Mouse (Mus musculus) embryonic facial prominence, embryonic 15.5 days (tissue): ENCODE measurements at regions not wholly inside any gene's neighbourhood (a gene's known extent, or its start where the extent isn't known, plus 50 kb on each side); places are given as distances from the start of the nearest gene placed in this dataset.
"Not testable (repeated sequence)": the region's sequence is repeated elsewhere in the genome, so short reads cannot be mapped to it uniquely, and the experiment has no call there.

Experiments
- ATAC-seq: fragments of 200-750 bp; cut with Nextera tagmentation; 2 replicates; pipeline ENCODE4 v1.8.0; 2017; ENCODE audit warnings: low read depth, moderate TSS enrichment; ENCODE audit not compliant: insufficient number of reproducible peaks, low FRiP score, low TSS enrichment
- H3K27ac ChIP-seq: fragments of 300-500 bp; sonication (generic); replicated peaks from 2 replicates; pipeline ENCODE4 v1.5.1; 2015; ENCODE audit warnings: mild to moderate bottlenecking, inconsistent platforms
- H3K27me3 ChIP-seq: fragments of 300-500 bp; sonication (generic); 2 replicates; pipeline ENCODE4 v1.6.1; 2015; ENCODE audit warnings: inconsistent platforms
- H3K36me3 ChIP-seq: fragments of 300-500 bp; sonication (generic); 2 replicates; pipeline ENCODE4 v1.6.1; 2015; ENCODE audit warnings: mild to moderate bottlenecking, inconsistent platforms
- H3K4me1 ChIP-seq: fragments of 300-500 bp; sonication (generic); 2 replicates; pipeline ENCODE4 v1.6.1; 2015; ENCODE audit warnings: inconsistent platforms
- H3K4me2 ChIP-seq: fragments of 300-500 bp; sonication (generic); replicated peaks from 2 replicates; pipeline ENCODE4 v1.6.1; 2015; ENCODE audit warnings: mild to moderate bottlenecking, inconsistent platforms
- H3K4me3 ChIP-seq: fragments of 300-500 bp; sonication (generic); replicated peaks from 2 replicates; pipeline ENCODE4 v1.5.1; 2015; ENCODE audit warnings: mild to moderate bottlenecking, inconsistent platforms
- H3K9ac ChIP-seq: fragments of 300-500 bp; sonication (generic); 2 replicates; pipeline ENCODE4 v1.6.1; 2015; ENCODE audit warnings: inconsistent platforms
- H3K9me3 ChIP-seq: fragments of 300-500 bp; sonication (generic); replicated peaks from 2 replicates; pipeline ENCODE4 v1.6.1; 2016; ENCODE audit warnings: inconsistent platforms
- WGBS: fragments of 180-500 bp; shearing (Covaris S2); methylation state at CpG from one replicate; pipeline ENCODE4 v1.1.7; 2015; 5-methylcytosine and 5-hydroxymethylcytosine counted together

DNA sequence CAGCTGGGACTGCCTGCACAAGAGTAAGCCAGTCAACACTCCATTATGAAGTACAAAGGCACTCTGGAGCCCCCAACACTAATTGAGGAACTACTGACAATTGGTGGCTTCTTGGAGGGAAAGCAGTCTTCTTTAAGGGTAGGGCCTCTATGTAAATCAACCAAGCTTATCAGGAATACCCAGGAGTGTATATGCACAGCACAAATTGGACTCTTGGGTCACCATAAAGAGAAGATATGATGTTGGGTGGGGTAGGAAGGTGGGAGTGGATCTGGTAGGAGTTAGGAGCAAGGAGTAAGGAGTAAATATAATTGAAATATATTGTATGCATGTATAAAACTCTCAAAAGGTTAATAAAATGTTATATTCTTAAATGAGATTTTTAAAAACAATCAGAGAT, 587.7 kb downstream of the Pdcd6ip start:
- Histone ChIP-seq H3K36me3 (no peaks in the 10 kb centered on the region), H3K4me3 (no peak overlapping the region), H3K4me1 (no peaks in the 10 kb centered on the region), H3K27ac (no peak overlapping the region), H3K9me3 (no peaks in the 10 kb centered on the region), H3K9ac (no peak overlapping the region), H3K4me2 (no peak overlapping the region), H3K27me3 (no peaks in the 10 kb centered on the region)
- ATAC-seq: no peak

DNA sequence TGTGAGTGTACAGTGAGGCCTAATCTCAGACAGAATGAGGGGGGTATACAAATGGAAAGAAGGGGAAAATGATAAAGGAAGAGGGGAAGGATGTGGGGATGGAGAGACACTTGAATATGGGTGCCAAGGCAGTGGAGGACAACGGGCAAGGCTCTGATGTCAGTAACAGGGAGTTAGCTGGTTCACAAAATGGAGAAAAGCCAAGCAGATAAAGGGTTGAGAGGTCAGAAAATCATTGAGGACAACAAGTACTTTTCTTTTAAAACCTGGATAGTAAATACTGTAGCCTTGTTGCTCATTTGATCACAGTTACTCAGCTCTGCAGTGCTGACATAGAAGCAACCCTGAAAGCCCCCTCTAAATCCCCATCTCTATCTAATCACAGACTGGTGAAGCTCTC, 588.3 kb downstream of the Pdcd6ip start:
- no peak overlapping the region for H3K27ac ChIP-seq
- H3K4me2 ChIP-seq: no peak overlapping the region
- 84% methylated on average over 1 of the region's 1 CpGs for WGBS
- H3K36me3 ChIP-seq: no peaks in the 10 kb centered on the region
- no peaks in the 10 kb centered on the region for H3K27me3 ChIP-seq
- no peaks in the 10 kb centered on the region for H3K9me3 ChIP-seq
- H3K4me1 ChIP-seq: no peaks in the 10 kb centered on the region
- ATAC-seq: no peak
- H3K9ac ChIP-seq: no peak overlapping the region
- H3K4me3 ChIP-seq: no peak overlapping the region

DNA sequence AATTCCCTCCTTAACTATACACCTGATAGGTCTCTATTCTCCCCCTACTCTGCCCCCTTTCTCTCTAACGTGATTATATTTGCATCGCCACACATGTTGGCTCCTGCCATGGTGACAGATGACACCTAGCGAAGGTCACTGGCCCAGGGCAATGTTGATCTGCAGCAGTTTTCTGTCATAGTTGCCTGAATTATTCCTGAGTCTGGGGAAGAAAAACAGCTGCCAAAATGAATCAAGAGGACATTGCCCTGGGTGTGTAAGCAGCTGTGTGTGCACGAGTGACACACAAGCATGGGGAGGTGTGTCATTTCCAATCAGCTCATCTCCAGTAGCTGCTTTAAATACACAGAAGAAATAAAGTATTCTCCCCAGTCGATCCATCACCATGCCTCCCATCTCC, 592.5 kb downstream of the Pdcd6ip start:
- Histone ChIP-seq H3K4me2 (no peak overlapping the region), H3K9ac (no peak overlapping the region), H3K27ac (no peak overlapping the region), H3K4me1 (no peaks in the 10 kb centered on the region), H3K36me3 (no peaks in the 10 kb centered on the region), H3K27me3 (no peaks in the 10 kb centered on the region), H3K9me3 (no peaks in the 10 kb centered on the region), H3K4me3 (no peak overlapping the region)
- WGBS: 54% methylated on average over 5 of the region's 5 CpGs
- no peak for ATAC-seq

DNA sequence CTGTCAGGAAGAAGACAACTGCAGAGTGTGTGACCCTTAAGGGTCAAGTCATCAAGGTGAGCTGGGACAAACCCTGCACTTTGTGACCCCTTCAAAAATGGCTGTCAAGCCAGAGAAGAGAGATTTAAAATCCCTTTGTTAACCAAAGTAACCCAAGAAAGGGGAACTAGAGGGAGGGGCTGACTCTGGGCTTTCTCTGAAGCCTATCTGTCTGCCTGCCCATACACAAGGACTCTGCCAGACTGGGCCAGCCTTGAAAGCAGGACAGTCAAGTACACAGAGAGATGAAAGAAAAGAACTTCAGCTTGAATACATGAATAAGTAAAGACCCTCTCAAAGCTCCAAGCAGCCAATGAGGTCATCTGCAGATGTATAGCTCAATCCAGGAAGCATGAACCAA, 595.3 kb downstream of the Pdcd6ip start:
- Histone ChIP-seq H3K9me3 (no peaks in the 10 kb centered on the region), H3K36me3 (no peaks in the 10 kb centered on the region), H3K9ac (no peak overlapping the region), H3K4me3 (no peak overlapping the region), H3K27ac (no peak overlapping the region), H3K4me2 (no peak overlapping the region), H3K27me3 (no peaks in the 10 kb centered on the region), H3K4me1 (no peaks in the 10 kb centered on the region)
- no peak for ATAC-seq

DNA sequence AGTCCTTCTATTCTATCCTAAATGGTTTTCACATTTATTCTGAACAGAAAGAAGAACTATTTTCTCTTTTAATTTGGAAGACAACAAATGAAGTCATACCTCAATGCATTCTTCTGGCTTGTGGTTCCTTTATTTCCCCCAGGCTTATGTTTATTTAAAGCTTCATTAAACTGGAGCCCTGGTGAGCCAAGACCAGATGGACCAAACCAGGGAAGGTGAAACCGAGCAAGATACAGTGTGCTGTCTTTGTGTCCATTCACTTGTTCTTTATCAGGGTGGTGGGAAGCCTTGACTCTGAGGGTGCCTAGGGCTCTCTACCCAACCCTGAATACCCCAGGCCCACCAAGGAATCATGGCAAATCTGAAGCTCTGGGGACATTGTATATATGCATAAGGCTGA, 606.3 kb downstream of the Pdcd6ip start:
- Histone ChIP-seq H3K27ac (no peak overlapping the region), H3K27me3 (no peaks in the 10 kb centered on the region), H3K9me3 (no peaks in the 10 kb centered on the region), H3K4me2 (no peak overlapping the region), H3K9ac (no peak overlapping the region), H3K4me3 (no peak overlapping the region), H3K36me3 (no peaks in the 10 kb centered on the region), H3K4me1 (no peaks in the 10 kb centered on the region)
- 77% methylated on average over 1 of the region's 1 CpGs for WGBS
- no peak for ATAC-seq

- no peak overlapping the region for H3K27ac ChIP-seq
- no peaks in the 10 kb centered on the region for H3K36me3 ChIP-seq
- H3K9ac ChIP-seq: no peak overlapping the region
- 68% methylated on average over 4 of the region's 4 CpGs for WGBS
- no peak overlapping the region for H3K4me2 ChIP-seq
- no peaks in the 10 kb centered on the region for H3K9me3 ChIP-seq
- no peak overlapping the region for H3K4me3 ChIP-seq
- H3K27me3 ChIP-seq: no peaks in the 10 kb centered on the region
- no peak for ATAC-seq
- H3K4me1 ChIP-seq: no peaks in the 10 kb centered on the region
Observed at GRCm38 (mm10) chr9:113100641-113101040, 607.4 kb downstream of the Pdcd6ip start.

GRCm38 (mm10) chr9:113095421-113095820, 612.6 kb downstream of the Pdcd6ip start:
- not testable (repeated sequence) for H3K4me1 ChIP-seq

DNA sequence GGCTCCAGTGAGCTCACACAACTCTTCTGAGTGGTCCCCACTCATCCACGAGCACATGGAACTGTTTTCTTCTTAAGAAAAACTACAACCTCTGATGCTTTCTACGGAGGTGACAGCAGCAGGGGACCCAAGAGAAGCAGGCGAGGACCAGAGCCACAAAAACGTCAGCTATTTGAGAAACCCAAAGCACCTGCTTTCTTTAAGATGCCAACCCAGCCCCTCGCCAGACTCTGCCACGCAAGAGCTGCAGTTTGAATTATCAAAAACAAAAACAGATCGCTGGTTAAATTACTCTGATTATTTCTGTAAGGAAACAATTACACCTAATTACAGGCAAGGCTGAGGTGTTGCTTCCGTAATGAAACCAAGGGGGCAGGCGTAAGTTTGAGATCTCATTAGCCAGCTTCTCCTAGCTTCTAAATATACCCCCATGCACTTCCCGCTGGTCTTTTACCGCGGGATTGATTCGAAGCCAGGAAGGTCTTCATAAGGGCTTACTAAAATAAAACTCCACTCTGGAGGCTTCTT, 614.1 kb downstream of the Pdcd6ip start:
- H3K36me3 ChIP-seq: no peaks in the 10 kb centered on the region
- no peak overlapping the region for H3K9ac ChIP-seq
- H3K27ac ChIP-seq: no peak overlapping the region
- no peaks in the 10 kb centered on the region for H3K9me3 ChIP-seq
- H3K27me3 ChIP-seq: no peaks in the 10 kb centered on the region
- no peak overlapping the region for H3K4me2 ChIP-seq
- no peaks in the 10 kb centered on the region for H3K4me1 ChIP-seq
- no peak for ATAC-seq
- no peak overlapping the region for H3K4me3 ChIP-seq
- WGBS: 59% methylated on average over 13 of the region's 13 CpGs

More at GRCm38 (mm10) chr9:113095421-113095820, 612.6 kb downstream of the Pdcd6ip start:
- not testable (repeated sequence) for H3K9me3 ChIP-seq, ATAC-seq, H3K4me3 ChIP-seq, H3K27ac ChIP-seq, H3K36me3 ChIP-seq, H3K4me2 ChIP-seq, H3K9ac ChIP-seq, H3K27me3 ChIP-seq
- WGBS: 88% methylated on average over 1 of the region's 1 CpGs

GRCm38 (mm10) chr9:113091881-113092280, 616.2 kb downstream of the Pdcd6ip start:
- Histone ChIP-seq H3K27me3 (no peaks in the 10 kb centered on the region), H3K4me3 (no peak overlapping the region), H3K36me3 (no peaks in the 10 kb centered on the region), H3K4me1 (no peaks in the 10 kb centered on the region), H3K27ac (no peak overlapping the region), H3K4me2 (no peak overlapping the region), H3K9ac (no peak overlapping the region), H3K9me3 (no peaks in the 10 kb centered on the region)
- WGBS: 79% methylated on average over 5 of the region's 5 CpGs
- no peak for ATAC-seq

- H3K4me1 ChIP-seq: no peaks in the 10 kb centered on the region
- H3K4me2 ChIP-seq: no peak overlapping the region
- H3K4me3 ChIP-seq: no peak overlapping the region
- no peak overlapping the region for H3K9ac ChIP-seq
- no peak overlapping the region for H3K27ac ChIP-seq
- no peak for ATAC-seq
- no peaks in the 10 kb centered on the region for H3K9me3 ChIP-seq
- H3K27me3 ChIP-seq: no peaks in the 10 kb centered on the region
- WGBS: 81% methylated on average over 10 of the region's 10 CpGs
- no peaks in the 10 kb centered on the region for H3K36me3 ChIP-seq
Observed at GRCm38 (mm10) chr9:113087786-113088185, 620.3 kb downstream of the Pdcd6ip start.

DNA sequence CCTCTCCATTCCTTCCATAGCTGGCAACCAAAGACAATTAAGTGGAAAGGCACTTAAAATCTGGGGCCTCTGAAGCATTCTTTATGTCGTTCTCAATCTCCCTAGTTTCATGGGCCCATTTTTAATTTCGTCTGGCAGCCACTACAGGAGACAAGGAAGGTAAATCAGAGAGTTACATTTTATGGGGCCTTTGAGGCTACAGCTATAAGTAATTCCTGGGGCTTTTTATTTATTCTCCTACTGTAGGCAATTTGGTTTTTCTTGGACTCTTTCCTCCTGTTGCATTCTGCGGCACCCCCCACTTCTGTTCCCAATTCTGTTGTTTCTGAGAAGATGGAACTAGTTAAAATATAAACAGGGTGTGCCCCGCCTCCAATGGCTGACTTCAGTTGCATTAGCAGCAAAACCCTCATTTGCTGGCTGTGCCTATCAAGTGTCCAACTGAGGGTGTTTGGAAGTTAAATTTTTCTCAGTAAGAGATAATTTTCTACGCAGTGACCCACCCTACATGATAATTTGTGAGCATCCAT, 622.7 kb downstream of the Pdcd6ip start:
- Histone ChIP-seq H3K4me3 (no peak overlapping the region), H3K9me3 (no peaks in the 10 kb centered on the region), H3K9ac (no peak overlapping the region), H3K4me2 (no peak overlapping the region), H3K27ac (no peak overlapping the region), H3K4me1 (no peaks in the 10 kb centered on the region), H3K36me3 (no peaks in the 10 kb centered on the region), H3K27me3 (no peaks in the 10 kb centered on the region)
- ATAC-seq: no peak
- WGBS: 45% methylated on average over 5 of the region's 5 CpGs

DNA sequence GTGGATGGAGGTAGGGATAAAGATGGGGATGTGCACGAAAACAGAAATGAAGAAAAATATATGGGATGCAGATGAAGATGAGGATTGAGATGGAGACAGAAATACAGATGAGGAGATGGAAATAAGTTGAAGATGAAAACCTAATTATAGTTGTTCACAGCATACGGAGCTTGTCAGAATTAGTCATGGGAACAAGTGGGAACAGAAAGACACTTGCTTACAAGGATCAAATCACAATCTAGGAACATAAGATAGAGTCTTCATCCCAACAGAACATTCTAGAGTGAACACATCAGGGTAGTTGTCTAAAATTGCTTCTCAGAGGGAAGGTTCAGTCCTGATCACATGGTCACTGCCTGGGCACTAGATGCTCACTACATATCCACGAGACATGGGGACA, 633.2 kb downstream of the Pdcd6ip start:
- Histone ChIP-seq H3K4me3 (no peak overlapping the region), H3K4me1 (no peaks in the 10 kb centered on the region), H3K9ac (no peak overlapping the region), H3K27ac (no peak overlapping the region), H3K36me3 (no peaks in the 10 kb centered on the region), H3K9me3 (no peaks in the 10 kb centered on the region), H3K4me2 (no peak overlapping the region), H3K27me3 (no peaks in the 10 kb centered on the region)
- ATAC-seq: no peak
- WGBS: 74% methylated on average over 3 of the region's 3 CpGs
